Mouse (Mus musculus) left cerebral cortex, postnatal 4 days (tissue): ENCODE results near the gene Cyp2c29. TPM values are rescaled to one million over a fixed set of nuclear protein-coding genes. Genes with fewer than 3 reads are reported as not detected.
"Not testable (repeated sequence)": the region's sequence is repeated elsewhere in the genome, so short reads cannot be mapped to it uniquely, and the experiment has no call there.

Source experiments
- DNase-seq: peaks from one replicate; pipeline ENCODE4 v3.0.0-alpha.2; 2022
- intact Hi-C: fragments of 180-260 bp; cut with DNase I; formaldehyde crosslinking; loops from one replicate; pipeline ENCODE4 v1.15.1; 2025
- total RNA-seq, 2 experiments: library from RNA; stranded (reverse); gene quantifications; 2 replicates each; pipeline ENCODE4 v1.2.3; 2021

The Cyp2c29 gene
- total RNA-seq, result not detected

- intact Hi-C loops, result not testable (repeated sequence)
These were observed at the start of gene Cyp2c29 for GRCm38 (mm10) chr19:39269105-39269504. Gene Cyp2c29 (plus strand): TSS chr19:39269405.

DNA sequence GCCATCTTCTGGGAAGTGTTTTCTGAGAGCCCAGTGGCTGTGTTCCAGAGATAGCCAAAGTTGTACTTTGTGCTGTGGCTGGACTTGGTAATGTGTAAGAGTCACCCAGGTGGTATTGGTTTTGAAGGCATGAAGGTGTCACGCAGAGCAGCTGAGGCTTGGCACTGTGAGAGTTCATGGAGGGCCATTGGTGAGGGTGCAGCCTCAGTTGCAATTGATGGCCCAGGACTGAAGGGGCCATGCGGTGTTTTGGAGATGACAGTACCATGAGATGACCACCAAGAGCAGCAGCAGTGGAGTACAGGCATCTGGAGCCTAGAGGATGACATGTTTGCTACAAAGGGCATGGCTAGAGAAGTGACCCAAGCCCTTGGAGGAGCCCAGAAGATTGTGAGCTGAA is 2.2 kb upstream of the Cyp2c29 start:
- intact Hi-C loops, DNase-seq: not testable (repeated sequence)

More at GRCm38 (mm10) chr19:39269105-39269504, at the start of gene Cyp2c29:
- DNase-seq, result not testable (repeated sequence)

GRCm38 (mm10) chr19:39282801-39283200 is 13.6 kb downstream of the Cyp2c29 start:
- intact Hi-C loops, result no loop called here
- DNase-seq, result no peak

DNA sequence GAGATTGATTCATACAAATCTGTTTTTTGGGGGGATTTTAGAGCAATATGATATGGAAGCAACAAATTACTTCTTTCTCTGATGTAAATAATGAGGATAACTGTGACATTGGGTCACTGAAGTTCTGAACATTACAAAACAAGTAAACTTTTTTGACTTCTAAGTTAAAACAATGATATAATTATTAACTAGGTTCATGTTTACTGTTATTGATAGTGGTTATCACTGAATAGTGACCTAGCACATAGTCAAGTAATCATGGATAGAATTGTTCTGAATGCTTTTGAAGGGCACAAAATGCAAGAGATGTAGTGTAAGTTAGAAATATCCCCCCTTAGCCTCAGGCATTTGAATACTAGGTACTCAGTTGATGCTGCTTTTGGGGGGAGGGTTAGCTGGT is 16.4 kb downstream of the Cyp2c29 start:
- DNase-seq, result no peak
- intact Hi-C loops, result no loop called here

GRCm38 (mm10) chr19:39286825-39287224 is 17.6 kb downstream of the Cyp2c29 start:
- DNase-seq, result no peak
- intact Hi-C loops, result no loop called here

DNA sequence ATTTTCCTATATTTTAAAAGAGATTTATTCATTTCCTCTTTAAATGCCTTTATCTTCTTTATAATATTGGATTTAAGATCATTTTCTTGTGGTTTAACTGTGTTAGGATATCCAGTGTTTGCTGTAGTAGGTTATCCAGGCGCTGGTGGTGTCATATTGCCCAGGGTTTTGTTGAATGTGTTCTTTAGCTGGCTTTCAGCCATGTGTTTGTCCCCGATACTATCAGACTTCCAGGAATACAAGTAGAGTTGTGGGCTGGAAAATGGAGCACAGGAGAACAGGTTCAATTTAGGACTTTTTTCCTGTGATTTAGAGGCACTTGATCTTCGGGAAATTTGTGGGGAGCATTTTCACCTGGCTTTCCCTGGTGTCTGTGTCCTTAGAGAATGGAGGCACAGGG is 19.8 kb downstream of the Cyp2c29 start:
- intact Hi-C loops, result no loop called here
- no peak for DNase-seq

Other genes with a start within 250 kb of the Cyp2c29 start
- not detected for gene Cyp2c65, start 208.4 kb upstream of the Cyp2c29 start, total RNA-seq
- gene Cyp2c66, start 155.5 kb upstream of the Cyp2c29 start, total RNA-seq, result not detected
- not detected for gene Cyp2c38, start 193.7 kb downstream of the Cyp2c29 start, total RNA-seq
- not detected for gene Cyp2c39, start 241.5 kb downstream of the Cyp2c29 start, total RNA-seq